Mouse (Mus musculus): ENCODE results near the gene Syngr2. TPM values are rescaled to one million over a fixed set of nuclear protein-coding genes. Genes with fewer than 3 reads are reported as not detected.

Gene Syngr2
- polyA plus RNA-seq, 2 experiments = 36.5 to 50.4 TPM

GRCm38 (mm10) chr11:117826916-117827315 lies 17.4 kb downstream of the Syngr2 start:
- peaks cover 23% of the 10 kb centered on the region for H3K36me3 ChIP-seq (replicated peaks; ENCODE audit: control insufficient read depth, insufficient read depth, low read depth)
- ATAC-seq (ENCODE audit: insufficient read depth) (no peak), DNase-seq (ENCODE audit: low read depth in 3 of 3, low spot score in 3 of 3) (no peak)
- WGBS (ENCODE audit: insufficient replicate concordance) = 77% methylated on average over 8 of the region's 8 CpGs
- H3K27ac ChIP-seq = no peak overlapping the region; the same call in 1 of the 2 replicates
- H3K9me3 ChIP-seq (ENCODE audit: control insufficient read depth, low read length) = no peaks in the 10 kb centered on the region
- H3K27me3 ChIP-seq (ENCODE audit: control insufficient read depth, insufficient read depth, low read length) = no peaks in the 10 kb centered on the region
- no peak overlapping the region; a peak in 1 of 4 replicates for H3K4me3 ChIP-seq (ENCODE audit: insufficient read depth in 1 of 2, low read depth in 2 of 2, low read length in 2 of 2)
- TF ChIP-seq EP300 (IDR thresholded peaks at IDR 0.05; ENCODE audit: low read depth) (no peak), CTCF (IDR thresholded peaks at IDR 0.05; ENCODE audit: low read depth) (no peak)
- no peak overlapping the region for H3K9ac ChIP-seq (replicated peaks)
- peak overlapping the region; percentile 90 for H3K4me2 ChIP-seq (ENCODE audit: low read depth)
- H3K4me1 ChIP-seq (replicated peaks; ENCODE audit: control insufficient read depth in 2 of 2, insufficient read depth in 2 of 2, low read length in 1 of 2) = peaks cover 53 to 74% of the 10 kb centered on the region in 2 experiments

GRCm38 (mm10) chr11:117827386-117827785 lies 17.9 kb downstream of the Syngr2 start:
- Histone ChIP-seq H3K9ac (replicated peaks) (peak overlapping the region; percentile 10; the same call in 1 of the 2 replicates), H3K27ac (peak overlapping the region; percentile 6; the same call in 1 of the 2 replicates), H3K4me1 (replicated peaks; ENCODE audit: control insufficient read depth in 2 of 2, insufficient read depth in 2 of 2, low read length in 1 of 2) (peaks cover 53 to 74% of the 10 kb centered on the region in 2 experiments), H3K4me3 (ENCODE audit: insufficient read depth in 1 of 2, low read depth in 2 of 2, low read length in 2 of 2) (no peak overlapping the region), H3K9me3 (ENCODE audit: control insufficient read depth, low read length) (no peaks in the 10 kb centered on the region), H3K27me3 (ENCODE audit: control insufficient read depth, insufficient read depth, low read length) (no peaks in the 10 kb centered on the region), H3K36me3 (replicated peaks; ENCODE audit: control insufficient read depth, insufficient read depth, low read depth) (peaks cover 20% of the 10 kb centered on the region), H3K4me2 (ENCODE audit: low read depth) (peak overlapping the region; percentile 90)
- WGBS (ENCODE audit: insufficient replicate concordance) = 62% methylated on average over 3 of the region's 3 CpGs
- DNase-seq (ENCODE audit: low read depth in 3 of 3, low spot score in 3 of 3) (no peak), ATAC-seq (ENCODE audit: insufficient read depth) (no peak)
- TF ChIP-seq EP300 (IDR thresholded peaks at IDR 0.05; ENCODE audit: low read depth) = no peak
- no peak for TF ChIP-seq CTCF (IDR thresholded peaks at IDR 0.05; ENCODE audit: low read depth)

GRCm38 (mm10) chr11:117828149-117828887 lies 18.9 kb downstream of the Syngr2 start:
- ATAC-seq (ENCODE audit: insufficient read depth) (no peak), DNase-seq (ENCODE audit: low read depth in 3 of 3, low spot score in 3 of 3) (no peak)
- H3K27ac ChIP-seq = peak overlapping the region; percentile 79
- H3K27me3 ChIP-seq (ENCODE audit: control insufficient read depth, insufficient read depth, low read length) = no peaks in the 10 kb centered on the region
- TF ChIP-seq CTCF (IDR thresholded peaks at IDR 0.05; ENCODE audit: low read depth) (no peak), EP300 (IDR thresholded peaks at IDR 0.05; ENCODE audit: low read depth) (no peak)
- H3K9me3 ChIP-seq (ENCODE audit: control insufficient read depth, low read length) = no peaks in the 10 kb centered on the region
- H3K36me3 ChIP-seq (replicated peaks; ENCODE audit: control insufficient read depth, insufficient read depth, low read depth) = peaks cover 10% of the 10 kb centered on the region
- H3K4me2 ChIP-seq (ENCODE audit: low read depth) = peak overlapping the region; percentile 45
- no peak overlapping the region; the same call in 1 of the 2 replicates for H3K9ac ChIP-seq (replicated peaks)
- peaks cover 53 to 75% of the 10 kb centered on the region in 2 experiments for H3K4me1 ChIP-seq (replicated peaks; ENCODE audit: control insufficient read depth in 2 of 2, insufficient read depth in 2 of 2, low read length in 1 of 2)
- H3K4me3 ChIP-seq (ENCODE audit: insufficient read depth in 1 of 2, low read depth in 2 of 2, low read length in 2 of 2) = no peak overlapping the region
- 44% methylated on average over 18 of the region's 18 CpGs for WGBS (ENCODE audit: insufficient replicate concordance)

GRCm38 (mm10) chr11:117828888-117829604 lies 19.6 kb downstream of the Syngr2 start:
- Histone ChIP-seq H3K27ac (peak overlapping the region; percentile 79), H3K9me3 (ENCODE audit: control insufficient read depth, low read length) (no peaks in the 10 kb centered on the region), H3K4me1 (replicated peaks; ENCODE audit: control insufficient read depth in 2 of 2, insufficient read depth in 2 of 2, low read length in 1 of 2) (peaks cover 48 to 72% of the 10 kb centered on the region in 2 experiments), H3K4me2 (ENCODE audit: low read depth) (peak overlapping the region; percentile 45), H3K27me3 (ENCODE audit: control insufficient read depth, insufficient read depth, low read length) (no peaks in the 10 kb centered on the region), H3K36me3 (replicated peaks; ENCODE audit: control insufficient read depth, insufficient read depth, low read depth) (peaks cover 3% of the 10 kb centered on the region), H3K4me3 (ENCODE audit: insufficient read depth in 1 of 2, low read depth in 2 of 2, low read length in 2 of 2) (no peak overlapping the region), H3K9ac (replicated peaks) (peak overlapping the region; percentile 28)
- ATAC-seq (ENCODE audit: insufficient read depth) (peak; percentile 32; the same call in 1 of the 2 replicates), DNase-seq (ENCODE audit: low read depth in 3 of 3, low spot score in 3 of 3) (no peak)
- 7% methylated on average over 9 of the region's 9 CpGs for WGBS (ENCODE audit: insufficient replicate concordance)
- TF ChIP-seq EP300 (IDR thresholded peaks at IDR 0.05; ENCODE audit: low read depth) (peak; percentile 33), CTCF (IDR thresholded peaks at IDR 0.05; ENCODE audit: low read depth) (no peak)
